Mouse (Mus musculus) heart, adult 2 months (tissue): ENCODE results near the gene Kri1. TPM values are rescaled to one million over a fixed set of nuclear protein-coding genes. Genes with fewer than 3 reads are reported as not detected.
A peak's percentile ranks its signal among the peaks of the same experiment; 100 is the strongest.

Experiments used
- DNase-seq, 2 experiments: peaks; one replicate each; pipeline ENCODE4 v3.0.0; 2021
- H3K27ac ChIP-seq: fragments of 200-600 bp; 2 replicates; pipeline ENCODE4 v1.8.1; 2022
- H3K27me3 ChIP-seq: fragments of 200-500 bp; 2 replicates; pipeline ENCODE4 v1.6.1; 2012; ENCODE audit warnings: mild to moderate bottlenecking, low read length, inconsistent platforms, mixed read lengths; ENCODE audit not compliant: control insufficient read depth, insufficient read depth
- H3K36me3 ChIP-seq: fragments of 200-500 bp; 2 replicates; pipeline ENCODE4 v1.6.1; 2012; ENCODE audit warnings: low read length, inconsistent platforms; ENCODE audit not compliant: control insufficient read depth, insufficient read depth
- H3K4me1 ChIP-seq: fragments of 200-500 bp; 2 replicates; pipeline ENCODE4 v1.6.1; 2011; ENCODE audit warnings: low read length; ENCODE audit not compliant: control insufficient read depth, insufficient read depth
- H3K4me3 ChIP-seq: fragments of 200-600 bp; 2 replicates; pipeline ENCODE4 v1.8.1; 2022
- H3K79me2 ChIP-seq: fragments of 200-500 bp; replicated peaks from 2 replicates; pipeline ENCODE4 v1.6.1; 2012; ENCODE audit warnings: mild to moderate bottlenecking, inconsistent platforms, low read length, moderate library complexity, mixed read lengths; ENCODE audit not compliant: control insufficient read depth, insufficient read depth
- H3K9ac ChIP-seq: fragments of 200-500 bp; 2 replicates; pipeline ENCODE4 v1.6.1; 2012; ENCODE audit warnings: low read depth, mild to moderate bottlenecking, control low read depth, inconsistent platforms, low read length, mixed read lengths
- CTCF ChIP-seq: fragments of 200-600 bp; IDR thresholded peaks from 2 replicates; pipeline ENCODE4 v1.8.1; 2022; ENCODE audit warnings: antibody characterized with exemption, mild to moderate bottlenecking, moderate library complexity
- EP300 ChIP-seq: fragments of 200-500 bp; IDR thresholded peaks from 2 replicates; pipeline ENCODE4 v1.6.1; 2011; ENCODE audit warnings: low read depth, low read length, control low read depth; ENCODE audit not compliant: insufficient read depth
- POLR2A ChIP-seq: fragments of 200-500 bp; IDR thresholded peaks from 2 replicates; pipeline ENCODE4 v1.6.1; 2011; ENCODE audit warnings: mild to moderate bottlenecking, low read depth, low read length, control low read depth; ENCODE audit not compliant: insufficient read depth
- WGBS: fragments of 180-500 bp; shearing (Covaris S2); methylation state at CpG from one replicate; pipeline ENCODE4 v1.1.7; 2018; 5-methylcytosine and 5-hydroxymethylcytosine counted together
- intact Hi-C: fragments of 180-260 bp; cut with DNase I; formaldehyde crosslinking; loops from one replicate; pipeline ENCODE4 v1.15.1; 2025
- polyA plus RNA-seq: library from polyadenylated mRNA; depleted of rRNA; stranded (reverse); fragments of >200 nt; gene quantifications from 2 replicates; pipeline ENCODE4 v1.2.3, GENCODE M21; 2012
- total RNA-seq, 2 experiments: library from RNA; stranded (reverse); gene quantifications; 2 replicates each; pipeline ENCODE4 v1.2.3; 2021

Kri1 gene
- total and polyA plus RNA-seq, 3 experiments = 12.8 to 16.8 (median 16.3) TPM

DNA sequence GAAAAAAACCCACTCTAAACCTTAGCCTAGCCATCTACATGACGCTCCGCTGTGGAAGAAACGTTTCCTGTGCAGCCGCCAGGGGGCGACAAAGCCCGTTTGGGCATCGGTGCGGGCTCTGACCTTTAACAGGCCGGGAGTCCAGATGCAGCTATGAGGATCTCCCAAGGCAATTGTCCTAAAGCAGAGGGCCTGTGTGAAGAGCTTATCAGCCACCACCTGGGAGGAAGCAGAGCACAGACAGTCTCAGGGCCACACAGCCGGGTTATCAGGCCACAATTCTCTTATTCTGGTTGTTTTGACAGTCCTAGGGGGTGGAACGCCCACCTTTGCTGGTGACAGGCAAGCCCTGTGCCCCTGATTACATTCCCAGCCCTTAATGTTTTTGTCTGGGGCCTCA lies 25.6 kb upstream of the Kri1 start:
- 9% methylated on average over 11 of the region's 11 CpGs for WGBS
- TF ChIP-seq CTCF (peak; percentile 95), POLR2A (no peak), EP300 (peak; percentile 77; the same call in 1 of the 2 replicates)
- Histone ChIP-seq H3K4me3 (no peak overlapping the region), H3K79me2 (no peaks in the 10 kb centered on the region), H3K27ac (no peak overlapping the region), H3K27me3 (no peaks in the 10 kb centered on the region), H3K36me3 (no peaks in the 10 kb centered on the region), H3K4me1 (peaks cover 1% of the 10 kb centered on the region; the same call in 1 of the 2 replicates), H3K9ac (no peak overlapping the region)
- intact Hi-C loops = loop anchor here (1.0 to 5.0 kb wide), 5 partner anchors 25 to 154 kb away; no protein-coding TSS in a partner anchor
- DNase-seq = peak; percentile 88 to 95

GRCm38 (mm10) chr9:21312134-21312533 lies 24.4 kb upstream of the Kri1 start, which contains the start of gene Ap1m2:
Gene Ap1m2, minus strand, starts transcription at chr9:21312337.
- 26% methylated on average over 34 of the region's 35 CpGs for WGBS
- intact Hi-C loops = loop anchor here (2.0 to 5.0 kb wide), 3 partner anchors 27 to 155 kb away; no protein-coding TSS in a partner anchor
- Histone ChIP-seq H3K27ac (no peak within 1 kb of the TSS), H3K79me2 (no peaks in the 10 kb centered on the region), H3K4me1 (peaks cover 1% of the 10 kb centered on the region; the same call in 1 of the 2 replicates), H3K4me3 (no peak within 1 kb of the TSS), H3K9ac (no peak within 1 kb of the TSS), H3K27me3 (no peaks in the 10 kb centered on the region), H3K36me3 (no peaks in the 10 kb centered on the region)
- DNase-seq = no peak
- TF ChIP-seq EP300 (no peak), POLR2A (no peak), CTCF (no peak)

DNA sequence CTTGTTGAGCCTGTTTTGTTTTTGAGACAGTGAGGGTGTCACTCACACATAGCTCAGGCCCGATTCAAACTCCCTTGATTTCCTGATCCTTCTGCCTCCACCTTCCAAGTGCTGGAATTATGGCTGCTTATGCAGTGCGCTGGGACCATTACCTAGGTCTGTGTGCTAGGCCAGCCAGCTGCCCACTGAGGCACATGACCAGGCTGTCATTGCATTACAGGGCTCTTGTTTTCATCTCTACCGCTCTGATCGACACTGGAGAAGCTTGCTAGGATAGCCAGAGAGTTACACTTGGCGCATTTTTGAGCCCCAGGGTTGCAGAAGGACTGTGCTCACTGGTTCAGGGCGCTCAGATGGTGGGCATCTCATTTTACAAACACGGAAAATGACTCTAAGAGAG lies 23.9 kb upstream of the Kri1 start:
- TF ChIP-seq CTCF = no peak
- TF ChIP-seq POLR2A = no peak
- no peak for TF ChIP-seq EP300
- H3K27me3 ChIP-seq = no peaks in the 10 kb centered on the region
- intact Hi-C loops = loop anchor here (2.0 to 5.0 kb wide), 3 partner anchors 27 to 156 kb away; no protein-coding TSS in a partner anchor
- 55% methylated on average over 7 of the region's 7 CpGs for WGBS
- no peak for DNase-seq
- H3K9ac ChIP-seq = no peak overlapping the region
- no peak overlapping the region for H3K4me3 ChIP-seq
- no peaks in the 10 kb centered on the region for H3K36me3 ChIP-seq
- no peaks in the 10 kb centered on the region for H3K79me2 ChIP-seq
- no peak overlapping the region for H3K27ac ChIP-seq
- H3K4me1 ChIP-seq = peaks cover 1% of the 10 kb centered on the region; the same call in 1 of the 2 replicates

- H3K27ac ChIP-seq = no peak overlapping the region
- no peak for DNase-seq
- intact Hi-C loops = no loop called here
Measured at GRCm38 (mm10) chr9:21309150-21309741, 21.5 kb upstream of the Kri1 start.

GRCm38 (mm10) chr9:21305065-21305464 lies 17.3 kb upstream of the Kri1 start:
- 69% methylated on average over 7 of the region's 7 CpGs for WGBS
- DNase-seq = no peak

More at GRCm38 (mm10) chr9:21309150-21309741, 21.5 kb upstream of the Kri1 start:
- Histone ChIP-seq H3K36me3 (no peaks in the 10 kb centered on the region), H3K9ac (no peak overlapping the region), H3K27me3 (no peaks in the 10 kb centered on the region), H3K79me2 (no peaks in the 10 kb centered on the region), H3K4me3 (no peak overlapping the region), H3K4me1 (peaks cover 1% of the 10 kb centered on the region; the same call in 1 of the 2 replicates)
- TF ChIP-seq EP300 (no peak), CTCF (no peak), POLR2A (no peak)
- 47% methylated on average over 15 of the region's 15 CpGs for WGBS

DNA sequence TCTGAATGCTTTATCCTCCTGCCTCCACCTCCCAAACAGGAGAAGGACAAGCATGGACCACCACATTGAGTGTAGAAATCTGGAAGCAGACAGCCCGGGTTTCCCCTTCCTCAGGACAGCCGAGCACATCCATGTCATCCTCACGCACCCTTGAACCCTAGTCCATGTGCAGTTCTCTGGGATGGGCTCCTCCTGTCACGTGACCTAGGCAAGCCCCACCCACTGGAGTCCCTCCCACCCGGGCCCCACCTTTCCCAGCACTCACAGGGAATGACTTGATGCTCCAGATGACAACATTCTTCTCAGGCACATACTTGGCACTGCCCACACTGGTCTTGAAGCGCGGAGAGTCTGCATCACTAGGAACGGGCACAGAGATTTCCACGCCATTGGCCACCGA lies 11.2 kb upstream of the Kri1 start:
- H3K9ac ChIP-seq = no peak overlapping the region
- H3K36me3 ChIP-seq = no peaks in the 10 kb centered on the region
- H3K27ac ChIP-seq = no peak overlapping the region
- no peaks in the 10 kb centered on the region for H3K27me3 ChIP-seq
- H3K79me2 ChIP-seq = no peaks in the 10 kb centered on the region
- DNase-seq = no peak
- no peaks in the 10 kb centered on the region for H3K4me1 ChIP-seq
- no peak overlapping the region for H3K4me3 ChIP-seq
- intact Hi-C loops = no loop called here
- 81% methylated on average over 10 of the region's 10 CpGs for WGBS
- TF ChIP-seq CTCF = no peak

More at GRCm38 (mm10) chr9:21305065-21305464, 17.3 kb upstream of the Kri1 start:
- intact Hi-C loops = no loop called here
- H3K4me3 ChIP-seq = no peak overlapping the region
- H3K27ac ChIP-seq = no peak overlapping the region
- H3K27me3 ChIP-seq = no peaks in the 10 kb centered on the region
- no peaks in the 10 kb centered on the region for H3K79me2 ChIP-seq
- TF ChIP-seq POLR2A = no peak
- no peak for TF ChIP-seq CTCF
- TF ChIP-seq EP300 = no peak
- H3K4me1 ChIP-seq = no peaks in the 10 kb centered on the region; the same call in 1 of the 2 replicates
- H3K9ac ChIP-seq = no peak overlapping the region
- H3K36me3 ChIP-seq = no peaks in the 10 kb centered on the region
